Mouse (Mus musculus) forelimb bud, embryonic 11.5 days (tissue): ENCODE measurements around the gene Slc2a6.

Source experiments
- DNase-seq: peaks from one replicate; pipeline ENCODE4 v3.0.0-alpha.2; 2012; ENCODE audit warnings: low read depth, low spot score

The Slc2a6 gene

DNA sequence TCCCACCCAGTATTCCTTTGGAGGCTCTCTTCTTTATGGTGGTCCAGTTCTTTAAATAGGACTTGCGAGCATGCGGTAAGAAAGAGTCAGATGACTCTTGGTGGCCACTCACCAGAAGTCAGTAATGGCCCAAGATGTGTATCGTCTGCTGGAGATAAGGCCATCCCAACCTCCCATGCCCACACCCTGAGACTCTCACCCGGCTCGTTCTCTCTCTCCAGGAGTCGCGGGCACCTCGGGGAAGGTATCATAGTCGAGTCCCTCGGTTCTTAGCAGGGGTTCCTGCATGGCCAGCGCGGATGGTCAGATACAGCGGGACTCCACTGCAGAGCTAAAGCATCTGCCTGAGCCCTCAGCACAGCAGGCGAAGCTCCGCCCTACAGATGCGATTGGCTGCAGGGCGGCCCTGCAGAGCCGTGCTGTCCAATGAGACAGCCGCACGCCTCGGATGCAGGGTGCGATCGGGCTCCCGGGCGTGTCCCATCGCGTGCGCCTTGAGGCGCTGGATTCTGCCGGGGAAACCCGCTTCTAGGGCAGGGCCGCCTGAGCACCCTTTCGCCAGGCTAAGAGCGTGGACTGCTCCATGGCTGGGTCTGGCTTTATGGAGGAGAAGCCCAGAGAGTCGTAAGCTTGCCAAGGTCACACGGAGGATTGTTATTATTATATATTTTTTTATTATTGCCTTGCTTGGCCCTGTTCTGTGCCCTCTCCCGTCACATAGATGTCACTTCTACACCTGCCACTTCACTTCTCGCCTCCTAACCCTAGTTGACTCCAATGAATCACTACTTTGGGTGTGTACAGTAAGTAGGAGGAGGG, at the start of gene Slc2a6:
Gene Slc2a6 (minus strand): TSS at position 381 of the 819 bp plus-strand sequence.
- peak; percentile 81 for DNase-seq

GRCm38 (mm10) chr2:27075485-27075884, 47.7 kb upstream of the Slc2a6 start:
- peak; percentile 58 for DNase-seq

- DNase-seq, result no peak
These were observed 47.0 kb upstream of the Slc2a6 start for GRCm38 (mm10) chr2:27074804-27075203.

DNA sequence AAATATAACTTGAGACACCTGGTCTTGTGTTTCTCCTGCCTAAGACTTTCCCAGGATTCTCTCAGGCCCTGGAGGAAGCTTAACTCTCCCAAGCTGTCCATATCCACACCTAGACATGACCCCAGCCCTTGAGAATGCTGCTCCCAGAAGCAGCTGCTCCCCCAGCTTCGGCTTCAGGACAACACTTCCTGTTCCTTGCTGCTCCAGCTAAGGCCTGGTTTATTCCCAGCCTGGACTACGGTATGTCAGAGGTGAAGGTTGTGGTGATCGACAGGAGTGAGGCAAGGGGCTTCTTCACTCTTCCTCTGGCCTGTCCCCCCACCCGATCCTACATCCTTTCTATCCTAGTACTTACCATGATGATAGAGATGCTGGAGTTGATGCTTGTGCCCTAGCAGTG, 45.6 kb upstream of the Slc2a6 start:
- no peak for DNase-seq

DNA sequence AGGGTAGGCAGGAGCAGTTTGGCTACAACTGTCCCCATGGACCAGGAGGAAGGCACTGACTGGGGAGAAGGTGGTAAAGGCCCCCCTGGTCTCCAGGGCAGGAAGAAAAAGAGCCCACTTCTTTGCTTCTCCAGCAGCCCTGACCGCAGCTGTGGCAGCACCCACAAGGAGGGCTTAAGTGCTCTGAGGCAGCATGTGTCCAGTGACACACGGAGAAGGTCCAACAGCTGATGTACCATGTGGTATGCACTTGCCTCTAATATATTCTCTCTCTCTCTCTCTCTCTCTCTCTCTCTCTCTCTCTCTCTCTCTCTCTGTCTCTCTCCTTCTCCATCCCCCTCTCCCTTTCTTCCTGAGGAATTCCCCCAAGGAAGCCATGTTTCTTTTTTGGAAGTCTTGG, 44.2 kb upstream of the Slc2a6 start, which contains the start of gene Mymk:
Gene Mymk (minus strand): TSS at position 202 of the 400 bp plus-strand sequence.
- no peak for DNase-seq

DNA sequence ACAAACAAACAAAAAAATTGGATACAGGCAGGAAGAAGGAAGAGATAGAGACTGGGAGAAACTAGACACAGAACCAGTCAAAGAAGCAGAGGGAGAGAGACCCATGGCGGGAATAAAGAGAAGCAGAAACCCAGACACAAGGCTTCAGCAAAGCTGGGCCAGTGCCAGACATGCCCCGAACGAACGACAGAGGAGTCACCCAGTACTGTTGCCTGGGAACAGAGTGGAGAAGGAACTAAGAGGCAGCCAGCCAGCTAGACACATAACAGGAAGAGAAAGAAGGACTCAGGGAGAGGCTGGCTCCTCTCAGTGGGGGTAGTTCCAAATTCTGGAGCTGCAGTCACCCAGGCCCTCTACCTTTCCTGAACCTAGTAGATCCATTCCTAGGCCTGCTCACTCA, 43.3 kb upstream of the Slc2a6 start:
- DNase-seq, result no peak

- DNase-seq, result no peak
These were observed 42.5 kb upstream of the Slc2a6 start for GRCm38 (mm10) chr2:27070247-27070813.

GRCm38 (mm10) chr2:27069646-27070045, 41.8 kb upstream of the Slc2a6 start:
- no peak for DNase-seq

GRCm38 (mm10) chr2:27067996-27068395, 40.2 kb upstream of the Slc2a6 start:
- no peak for DNase-seq

- no peak for DNase-seq
These were observed 39.3 kb upstream of the Slc2a6 start for GRCm38 (mm10) chr2:27067124-27067523.

DNA sequence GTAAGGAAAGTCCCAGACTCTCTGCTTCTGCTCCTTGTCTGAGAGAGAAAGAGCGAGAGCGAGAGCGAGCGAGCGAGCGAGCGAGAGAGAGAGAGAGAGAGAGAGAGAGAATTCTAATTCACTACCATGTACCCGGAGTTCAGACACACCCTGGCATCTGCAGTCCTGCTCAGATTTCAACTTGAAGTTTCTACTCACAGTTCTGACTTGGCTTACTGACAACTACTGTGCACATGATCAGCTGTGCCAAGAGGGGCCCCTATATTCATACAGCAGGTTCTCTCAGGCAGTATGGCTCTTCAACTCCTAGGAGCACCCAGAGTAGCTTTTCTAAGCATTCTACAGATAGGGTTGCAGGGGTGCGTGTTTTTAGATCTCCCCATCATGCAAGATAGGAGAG, 31.4 kb upstream of the Slc2a6 start:
- no peak for DNase-seq

DNA sequence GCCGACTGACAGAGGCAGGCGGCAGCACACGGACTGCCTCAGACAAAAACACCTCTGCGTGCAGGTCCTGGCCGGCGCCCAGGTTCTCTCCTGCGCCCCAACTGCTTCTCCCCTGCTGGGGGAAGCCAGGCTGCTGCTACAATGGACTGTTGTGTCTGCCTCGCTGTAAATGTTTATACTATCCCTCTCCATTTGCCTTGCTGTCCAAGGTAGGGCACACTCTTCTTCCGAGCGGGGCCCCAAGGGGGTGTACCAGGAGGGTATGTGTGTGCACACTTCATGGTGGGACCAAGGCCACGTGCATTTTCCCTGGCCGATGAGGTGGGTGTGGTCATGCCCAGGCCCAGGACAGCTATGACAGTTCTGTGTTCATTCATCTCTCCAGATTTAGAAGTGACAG, 31.0 kb upstream of the Slc2a6 start:
- no peak for DNase-seq

GRCm38 (mm10) chr2:27058251-27058650, 30.5 kb upstream of the Slc2a6 start:
- DNase-seq, result no peak

- DNase-seq, result no peak
These were observed 21.6 kb upstream of the Slc2a6 start for GRCm38 (mm10) chr2:27049408-27049807.

DNA sequence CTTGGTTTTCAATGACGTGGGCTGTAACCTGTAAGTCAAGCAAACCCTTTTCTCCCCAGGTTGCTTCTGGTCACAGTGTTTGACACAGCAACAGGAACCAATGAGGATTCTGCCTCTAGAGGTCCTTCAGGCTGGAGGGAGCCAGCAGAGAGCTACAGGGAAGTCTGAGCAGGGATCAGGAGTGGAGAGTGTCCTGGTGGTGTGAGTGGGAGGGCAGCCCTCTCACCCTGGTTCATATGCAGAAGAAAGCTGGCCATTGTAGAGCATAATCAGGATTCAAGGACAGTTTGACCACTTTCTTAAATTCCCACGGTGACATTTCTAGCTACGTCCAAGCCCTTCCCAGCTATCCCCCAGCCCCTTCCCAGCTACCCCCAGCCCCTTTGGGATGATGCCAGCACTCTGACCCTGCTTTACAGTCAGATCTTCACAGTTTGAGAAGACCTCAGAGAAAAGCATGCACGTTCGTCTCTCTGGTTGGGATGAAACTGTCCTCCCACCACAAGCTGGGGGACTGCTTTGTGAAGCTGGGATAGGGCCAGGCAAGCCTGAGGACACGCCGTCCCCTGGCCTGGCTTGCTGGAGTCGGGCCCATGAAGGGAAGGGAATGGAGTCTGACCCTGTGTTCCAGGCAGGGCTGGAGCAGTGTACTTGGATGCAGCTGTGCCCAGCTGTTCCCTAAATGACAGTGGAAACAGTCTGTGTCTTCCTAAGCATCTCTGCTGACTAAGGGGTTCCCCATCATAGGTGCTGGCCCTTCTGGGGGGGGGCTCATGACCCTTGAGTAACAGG, 18.4 kb upstream of the Slc2a6 start:
- DNase-seq, result no peak

- DNase-seq, result no peak
These were observed 16.8 kb upstream of the Slc2a6 start for GRCm38 (mm10) chr2:27044641-27045040.

DNA sequence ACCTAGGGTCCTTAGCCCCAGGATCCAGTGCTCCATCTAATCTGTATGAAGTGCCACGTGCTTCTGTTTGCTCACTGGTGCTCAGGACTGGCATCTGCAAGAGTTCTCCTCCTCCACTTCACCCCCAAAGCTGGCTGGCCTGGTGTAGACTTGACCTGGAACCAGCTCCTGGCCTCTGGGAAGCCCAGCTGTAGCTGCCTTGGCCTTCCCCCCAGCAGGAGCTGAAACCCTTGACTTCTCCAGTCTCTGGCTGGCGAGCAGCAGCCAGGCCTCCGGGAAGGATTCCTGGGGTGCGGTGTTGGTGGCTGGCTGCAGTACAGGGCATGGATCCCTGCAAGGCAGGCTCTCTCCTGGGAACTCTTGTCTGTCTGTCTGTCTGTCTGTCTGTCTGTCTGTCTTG, 16.4 kb upstream of the Slc2a6 start:
- DNase-seq, result no peak

- peak; percentile 83 for DNase-seq
These were observed 15.7 kb upstream of the Slc2a6 start for GRCm38 (mm10) chr2:27043461-27043860.

GRCm38 (mm10) chr2:27042131-27042844, 14.5 kb upstream of the Slc2a6 start:
- DNase-seq, result no peak

DNA sequence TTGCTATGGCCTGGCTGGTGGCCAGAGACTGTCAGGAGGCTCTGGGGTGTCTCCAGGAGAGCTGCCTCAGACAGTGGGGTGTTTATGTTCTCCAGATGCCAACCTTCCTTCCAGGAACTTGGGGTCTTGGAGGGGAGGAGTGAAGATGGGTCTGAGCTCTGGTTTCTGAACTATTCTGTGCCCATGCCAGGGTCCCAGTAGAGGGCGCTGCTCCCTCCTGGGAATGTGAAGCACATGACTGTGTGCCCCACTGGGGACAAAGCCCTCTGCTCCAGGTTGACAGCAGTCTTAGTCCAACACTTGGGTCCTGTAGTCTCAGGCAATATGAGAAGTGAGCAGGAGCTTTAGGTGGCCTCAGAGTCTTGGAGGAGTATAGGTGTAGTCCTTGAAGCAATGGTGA, 11.5 kb upstream of the Slc2a6 start:
- peak; percentile 40 for DNase-seq

- DNase-seq, result peak; percentile 87
These were observed 10.8 kb upstream of the Slc2a6 start for GRCm38 (mm10) chr2:27038596-27038995.

- DNase-seq, result no peak
These were observed 9.2 kb upstream of the Slc2a6 start for GRCm38 (mm10) chr2:27037008-27037407.
